Mouse (Mus musculus) small intestine, adult 2 months (tissue): ENCODE measurements around the gene Gm11634. TPM values are rescaled to one million over a fixed set of nuclear protein-coding genes. Genes with fewer than 3 reads are reported as not detected.
"Not testable (repeated sequence)": the region's sequence is repeated elsewhere in the genome, so short reads cannot be mapped to it uniquely, and the experiment has no call there.

Experiments
- H3K27ac ChIP-seq: fragments of 200-500 bp; 2 replicates; pipeline ENCODE4 v1.5.1; 2012; ENCODE audit warnings: low read depth, low read length, control low read depth, inconsistent platforms; ENCODE audit not compliant: insufficient read depth
- H3K27me3 ChIP-seq: fragments of 200-500 bp; 2 replicates; pipeline ENCODE4 v1.6.1; 2012; ENCODE audit warnings: mild to moderate bottlenecking, moderate library complexity, low read length, inconsistent platforms; ENCODE audit not compliant: control insufficient read depth, insufficient read depth
- H3K36me3 ChIP-seq: fragments of 200-500 bp; 2 replicates; pipeline ENCODE4 v1.6.1; 2012; ENCODE audit warnings: mild to moderate bottlenecking, low read length, control low read depth, inconsistent platforms; ENCODE audit not compliant: control insufficient read depth, insufficient read depth
- H3K4me1 ChIP-seq: fragments of 200-500 bp; 2 replicates; pipeline ENCODE4 v1.6.1; 2012; ENCODE audit warnings: low read length, inconsistent platforms, mixed read lengths; ENCODE audit not compliant: control insufficient read depth, insufficient read depth, insufficient read length
- H3K4me3 ChIP-seq: fragments of 200-500 bp; 2 replicates; pipeline ENCODE4 v1.5.1; 2012; ENCODE audit warnings: low read depth, mild to moderate bottlenecking, control low read depth, inconsistent platforms, low read length, moderate library complexity
- CTCF ChIP-seq: fragments of 200-500 bp; IDR thresholded peaks from 2 replicates; pipeline ENCODE4 v1.5.1; 2012; ENCODE audit warnings: low read depth, mild to moderate bottlenecking, control low read depth, inconsistent platforms, low read length, moderate library complexity, mixed read lengths; ENCODE audit not compliant: insufficient replicate concordance, insufficient read length; ENCODE audit errors: extremely low read depth
- POLR2A ChIP-seq: fragments of 200-500 bp; IDR thresholded peaks from 2 replicates; pipeline ENCODE4 v1.6.1; 2012; ENCODE audit warnings: low read depth, mild to moderate bottlenecking, control low read depth, inconsistent platforms, low read length, moderate library complexity
- WGBS: fragments of 180-500 bp; shearing (Covaris S2); methylation state at CpG from one replicate; pipeline ENCODE4 v1.1.7; 2018; 5-methylcytosine and 5-hydroxymethylcytosine counted together
- polyA plus RNA-seq: library from polyadenylated mRNA; depleted of rRNA; stranded (reverse); fragments of >200 nt; gene quantifications from 2 replicates; pipeline ENCODE4 v1.2.3, GENCODE M21; 2012; rRNA removed

Gm11634 gene
- not detected in 2 replicates for polyA plus RNA-seq

DNA sequence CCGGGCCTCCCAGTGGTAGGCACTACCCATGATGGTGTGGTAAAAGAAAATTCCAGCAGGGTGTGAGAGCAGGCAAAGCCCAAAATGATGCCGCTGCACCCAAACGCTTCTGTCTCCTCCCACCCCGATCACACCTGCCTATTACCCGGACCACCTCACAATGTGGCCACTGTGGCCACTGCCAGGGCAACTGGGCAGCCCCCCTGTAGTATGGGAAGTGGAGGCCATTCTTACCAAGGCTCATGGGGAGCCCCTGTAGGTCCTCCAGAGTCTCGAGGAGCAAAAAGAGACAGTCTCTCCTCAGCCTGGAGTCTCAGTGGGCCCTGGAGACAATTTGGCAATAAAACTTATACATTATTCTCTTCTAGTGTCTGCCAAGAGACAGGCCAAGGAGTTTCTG lies at the start of gene Gm11634:
Gm11634 (minus strand) TSS at position 101 of the 400 bp plus-strand sequence.
- no peaks in the 10 kb centered on the region for H3K4me1 ChIP-seq
- H3K27me3 ChIP-seq = no peaks in the 10 kb centered on the region
- no peaks in the 10 kb centered on the region for H3K36me3 ChIP-seq
- 74% methylated on average over 6 of the region's 6 CpGs for WGBS
- no peak within 1 kb of the TSS for H3K27ac ChIP-seq
- no peak within 1 kb of the TSS for H3K4me3 ChIP-seq
- no peak for TF ChIP-seq POLR2A
- no peak for TF ChIP-seq CTCF

- not testable (repeated sequence) for H3K27me3 ChIP-seq, H3K36me3 ChIP-seq, H3K4me3 ChIP-seq, H3K4me1 ChIP-seq, H3K27ac ChIP-seq
- 89% methylated on average over 10 of the region's 10 CpGs for WGBS
These were observed 48.0 kb upstream of the Gm11634 start for GRCm38 (mm10) chr11:101647093-101647492.

- not testable (repeated sequence) for H3K27me3 ChIP-seq, H3K4me1 ChIP-seq, H3K36me3 ChIP-seq
- peak overlapping the region; percentile 75; the same call in 1 of the 2 replicates for H3K27ac ChIP-seq
- H3K4me3 ChIP-seq = peak overlapping the region; percentile 65
- WGBS = 13% methylated on average over 16 of the region's 16 CpGs
These were observed 47.3 kb upstream of the Gm11634 start for GRCm38 (mm10) chr11:101646283-101646794.

GRCm38 (mm10) chr11:101645411-101646282 lies 46.6 kb upstream of the Gm11634 start:
- under 1% methylated on average over 44 of the region's 56 CpGs for whole genome bisulfite sequencing
- not testable (repeated sequence) for H3K4me1 ChIP-seq, H3K36me3 ChIP-seq, H3K27me3 ChIP-seq
- peak overlapping the region; percentile 65 for H3K4me3 ChIP-seq
- H3K27ac ChIP-seq = peak overlapping the region; percentile 75; the same call in 1 of the 2 replicates

DNA sequence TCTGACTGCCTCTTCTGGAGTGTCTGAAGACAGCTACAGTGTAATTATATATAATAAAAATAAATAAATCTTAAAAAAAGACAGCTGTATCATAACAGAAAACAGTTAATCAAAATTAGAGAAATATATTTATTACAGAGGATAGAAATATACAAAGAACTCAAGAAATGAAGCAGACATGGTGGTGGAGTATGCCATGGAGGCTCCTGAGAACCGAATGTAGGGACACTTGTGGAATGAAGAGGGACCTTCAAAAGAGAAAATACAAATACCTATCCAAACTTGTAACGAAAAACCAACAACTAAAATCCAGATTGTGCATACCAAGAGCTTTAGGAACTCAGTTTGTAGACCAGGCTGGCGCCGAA lies 46.0 kb upstream of the Gm11634 start:
- H3K4me3 ChIP-seq, H3K4me1 ChIP-seq, H3K36me3 ChIP-seq, H3K27ac ChIP-seq, H3K27me3 ChIP-seq: not testable (repeated sequence)
- WGBS = under 1% methylated on average over 4 of the region's 4 CpGs

- H3K27ac ChIP-seq = no peak overlapping the region
- H3K4me1 ChIP-seq = 0 out of 2 replicates have a peak, but pooled peaks cover 2% of the 10 kb centered on the region
- H3K27me3 ChIP-seq = no peaks in the 10 kb centered on the region
- no peaks in the 10 kb centered on the region for H3K36me3 ChIP-seq
- TF ChIP-seq POLR2A (no peak), CTCF (no peak)
- 45% methylated on average over 3 of the region's 3 CpGs for WGBS
- no peak overlapping the region for H3K4me3 ChIP-seq
These were observed 45.5 kb upstream of the Gm11634 start for GRCm38 (mm10) chr11:101644591-101644990.

GRCm38 (mm10) chr11:101642931-101643330 lies 43.9 kb upstream of the Gm11634 start:
- H3K4me3 ChIP-seq = no peak overlapping the region
- WGBS = 19% methylated on average over 5 of the region's 5 CpGs
- no peak overlapping the region for H3K27ac ChIP-seq
- no peak for TF ChIP-seq POLR2A
- TF ChIP-seq CTCF = no peak
- 0 out of 2 replicates have a peak, but pooled peaks cover 2% of the 10 kb centered on the region for H3K4me1 ChIP-seq
- no peaks in the 10 kb centered on the region for H3K36me3 ChIP-seq
- H3K27me3 ChIP-seq = no peaks in the 10 kb centered on the region

- Histone ChIP-seq H3K4me3 (peak overlapping the region; percentile 64), H3K27ac (peak overlapping the region; percentile 51)
- 3% methylated on average over 13 of the region's 26 CpGs for WGBS
- H3K27me3 ChIP-seq, H3K36me3 ChIP-seq, H3K4me1 ChIP-seq: not testable (repeated sequence)
These were observed 42.9 kb upstream of the Gm11634 start for GRCm38 (mm10) chr11:101641710-101642642.

DNA sequence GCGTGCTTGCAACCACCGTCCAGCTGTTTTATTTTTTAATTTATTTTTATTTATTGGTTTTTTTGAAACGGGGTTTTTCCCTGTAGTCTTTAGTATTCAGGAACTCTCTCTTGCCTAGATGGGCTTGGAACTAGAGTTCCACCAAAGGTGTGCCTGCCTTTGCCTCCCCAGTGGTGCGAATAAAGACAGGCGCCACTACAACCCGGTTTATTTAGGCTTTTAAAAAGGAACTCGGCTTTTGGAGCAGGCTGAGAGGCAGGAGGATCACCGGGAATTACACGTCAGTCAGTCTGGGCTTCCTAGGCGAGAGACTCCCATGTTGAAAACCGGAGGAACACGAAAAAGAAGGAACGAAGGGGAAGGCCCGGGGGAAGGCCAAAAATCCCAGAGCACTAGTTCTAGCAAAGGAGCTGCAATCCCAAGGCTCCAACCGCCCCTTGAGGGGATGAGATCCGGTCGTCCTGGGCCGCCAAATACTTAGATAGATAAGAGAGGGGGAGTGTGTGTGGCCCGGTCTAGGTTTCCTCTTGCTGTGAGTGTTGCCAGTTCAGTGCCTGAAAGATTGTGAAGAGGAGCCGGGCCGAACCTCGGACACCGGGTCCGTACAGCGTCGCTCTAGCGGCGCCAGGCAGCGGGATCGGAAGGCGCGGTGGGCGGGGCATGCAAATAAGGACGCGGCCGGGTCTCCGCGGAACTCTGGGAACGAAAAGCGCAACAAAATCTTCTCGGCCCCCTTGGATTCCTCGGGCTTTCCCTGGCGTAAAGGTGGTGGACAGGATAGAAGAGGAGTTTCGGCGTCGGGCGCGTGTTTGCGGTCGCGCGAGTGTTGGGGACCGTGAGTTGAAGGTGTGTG lies 42.0 kb upstream of the Gm11634 start:
- H3K4me1 ChIP-seq, H3K36me3 ChIP-seq, H3K27me3 ChIP-seq, H3K27ac ChIP-seq: not testable (repeated sequence)
- H3K4me3 ChIP-seq = peak overlapping the region; percentile 64
- WGBS = 6% methylated on average over 53 of the region's 53 CpGs
